Mouse (Mus musculus) left cerebral cortex, postnatal 4 days (tissue): Measurements from ENCODE around the gene Tubd1. TPM values are rescaled to one million over a fixed set of nuclear protein-coding genes. Genes with fewer than 3 reads are reported as not detected.

ENCODE experiments used
- DNase-seq: peaks from one replicate; pipeline ENCODE4 v3.0.0-alpha.2; 2022
- intact Hi-C: fragments of 180-260 bp; cut with DNase I; formaldehyde crosslinking; loops from one replicate; pipeline ENCODE4 v1.15.1; 2025
- total RNA-seq, 2 experiments: library from RNA; stranded (reverse); gene quantifications; 2 replicates each; pipeline ENCODE4 v1.2.3; 2021

Tubd1 gene
- total RNA-seq, 2 experiments from 2014 or later = 5.0 to 5.8 TPM

DNA sequence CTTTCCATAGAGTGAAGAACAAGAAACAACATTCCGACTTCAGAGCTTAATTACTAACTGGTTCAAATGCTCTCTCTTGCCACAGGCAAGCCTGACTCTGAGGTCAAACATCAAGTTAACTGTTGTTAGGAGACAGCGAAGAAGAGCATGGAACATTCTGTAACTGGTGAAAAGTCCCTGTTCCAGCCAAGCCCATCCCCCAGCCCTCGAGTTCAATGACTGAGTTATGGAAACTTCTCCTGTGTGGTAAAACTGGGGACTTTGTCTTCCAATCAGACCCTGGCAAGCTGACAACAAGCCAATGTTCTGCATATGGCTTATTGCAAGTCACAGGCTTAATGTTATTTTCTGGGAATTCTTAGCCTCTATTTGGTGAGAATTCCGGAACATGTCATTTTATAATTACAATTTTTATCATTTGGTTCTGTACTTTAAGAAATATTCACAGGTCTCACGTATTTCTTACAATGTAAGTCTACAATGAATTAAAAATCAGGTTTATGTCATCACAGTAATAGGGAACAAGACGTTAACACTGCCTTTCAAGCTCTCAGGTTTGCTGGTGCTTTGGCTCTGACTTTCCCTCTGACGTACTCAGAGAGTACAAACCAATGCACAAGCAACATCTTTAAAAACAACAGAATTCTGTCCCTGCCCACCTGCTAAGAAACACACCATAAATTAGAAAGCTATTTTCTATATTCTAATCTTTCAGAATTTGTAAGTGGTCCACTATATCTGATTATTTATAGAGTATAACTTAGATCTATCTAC, 51.6 kb downstream of the Tubd1 start:
- peak; percentile 19 for DNase-seq
- intact Hi-C loops = no loop called here

- intact Hi-C loops = no loop called here
- DNase-seq = no peak
These were observed 52.2 kb downstream of the Tubd1 start for GRCm38 (mm10) chr11:86596976-86597375.

DNA sequence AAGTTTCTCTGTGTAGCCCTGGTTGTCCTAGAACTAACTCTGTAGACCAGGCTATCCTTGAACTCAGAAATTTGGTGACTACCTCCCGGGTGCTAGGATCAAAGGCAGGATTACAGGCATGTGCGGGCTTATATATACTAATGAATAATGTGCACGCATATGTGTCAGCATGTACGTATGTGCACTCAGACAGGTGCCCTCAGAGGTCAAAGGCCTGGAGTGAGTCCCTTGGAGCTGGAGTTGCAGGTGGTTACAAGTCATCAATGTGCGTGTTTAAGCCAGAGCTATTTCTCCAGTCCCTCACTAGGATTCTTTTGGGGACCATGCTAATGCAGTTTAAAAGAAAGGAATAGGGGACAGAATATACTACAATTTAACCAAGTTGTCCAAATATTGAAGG, 53.4 kb downstream of the Tubd1 start:
- no peak for DNase-seq
- intact Hi-C loops = no loop called here

DNA sequence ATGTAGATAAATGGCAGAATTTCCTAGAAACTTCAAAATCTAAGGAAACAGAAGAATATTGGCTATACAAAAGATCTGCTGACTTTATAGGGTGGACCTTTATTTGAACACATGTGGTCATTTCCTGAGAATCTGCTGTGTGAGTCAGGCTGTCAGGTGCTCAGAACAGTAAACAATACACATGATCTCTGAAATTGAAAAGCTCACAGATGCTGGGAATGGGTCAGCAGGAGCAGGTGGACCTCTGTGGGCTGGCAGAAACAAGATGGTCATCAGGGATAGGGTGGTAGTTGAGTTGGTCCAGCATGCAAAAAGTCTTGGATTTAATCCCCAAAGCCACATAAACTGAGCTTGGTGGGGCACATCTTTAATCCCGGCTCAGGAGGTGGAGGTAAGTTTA, 53.8 kb downstream of the Tubd1 start:
- DNase-seq = no peak
- intact Hi-C loops = no loop called here

DNA sequence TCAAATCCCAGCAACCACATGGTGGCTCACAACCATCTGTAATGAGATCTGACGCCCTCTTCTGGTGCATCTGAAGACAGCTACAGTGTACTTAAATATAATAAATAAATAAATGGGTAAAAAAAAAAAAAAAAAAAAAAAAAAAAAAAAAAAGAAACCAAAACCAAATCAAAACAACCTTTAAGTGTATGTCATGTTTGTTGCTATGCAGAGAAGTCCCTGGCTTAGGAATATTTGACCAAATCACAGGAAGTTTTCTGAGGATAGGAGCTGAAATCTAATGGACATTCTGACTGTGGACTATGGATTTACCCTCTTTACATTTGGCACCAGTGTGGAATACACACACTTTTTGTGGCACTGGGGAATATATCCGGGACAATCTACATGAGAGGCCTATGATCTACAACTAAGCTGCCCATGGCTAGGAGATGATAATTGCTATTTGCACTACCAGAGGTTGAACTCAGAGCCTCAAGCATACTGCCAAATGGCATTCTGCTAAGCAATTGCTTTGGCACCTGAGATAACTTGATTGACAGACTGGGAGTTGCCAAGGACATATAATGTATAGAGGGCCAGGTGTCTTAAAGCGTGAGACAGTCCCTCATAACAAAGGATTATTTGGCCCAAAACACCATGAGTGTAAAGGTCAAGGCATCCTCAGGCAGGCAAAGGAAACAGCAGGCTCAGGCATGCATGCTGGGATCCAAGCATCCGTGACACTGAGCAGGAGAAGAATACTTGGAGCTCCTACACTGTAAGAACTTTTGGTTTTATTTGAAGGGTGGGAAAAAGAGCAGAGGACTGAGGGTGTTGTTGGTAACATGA, 54.8 kb downstream of the Tubd1 start:
- DNase-seq = no peak
- intact Hi-C loops = no loop called here

DNA sequence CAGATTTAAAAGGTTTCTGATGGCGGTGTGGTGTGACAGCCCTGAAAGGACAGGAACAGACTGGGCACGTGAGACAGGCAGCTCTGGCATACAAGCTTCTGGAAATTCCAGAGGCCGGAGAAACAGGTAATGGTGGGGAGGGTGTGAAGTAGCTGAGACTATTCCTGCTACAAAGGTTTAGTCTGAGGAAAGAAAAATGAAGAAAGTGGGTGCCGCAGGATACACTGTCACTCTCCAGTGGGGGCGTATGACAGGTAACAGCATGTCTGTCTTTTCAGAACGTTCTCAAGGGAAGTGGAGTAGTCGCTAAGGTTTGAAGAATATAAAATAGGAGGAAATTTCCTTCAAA, 55.4 kb downstream of the Tubd1 start:
- intact Hi-C loops = no loop called here
- no peak for DNase-seq

DNA sequence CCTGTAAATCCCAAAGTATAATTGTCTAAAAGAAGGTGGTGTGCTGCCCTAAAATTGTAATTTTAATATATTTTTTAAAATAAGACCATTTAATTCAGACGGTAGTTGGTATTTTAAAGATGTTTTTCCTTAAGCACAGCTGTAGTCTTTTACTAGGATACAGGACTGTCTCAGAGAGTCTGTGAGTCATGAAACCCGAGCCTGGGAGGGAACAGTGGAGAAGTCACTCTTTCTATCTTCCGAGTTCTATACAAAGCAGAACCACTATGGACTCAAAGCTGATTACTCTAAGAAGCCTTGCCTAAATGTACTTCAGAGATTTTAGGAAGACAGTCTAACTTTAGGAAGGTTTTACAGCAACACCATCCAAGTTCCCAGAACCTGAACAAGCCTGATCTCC, 57.3 kb downstream of the Tubd1 start:
- DNase-seq = no peak
- intact Hi-C loops = no loop called here

- DNase-seq = no peak
- intact Hi-C loops = no loop called here
These were observed 58.9 kb downstream of the Tubd1 start for GRCm38 (mm10) chr11:86603719-86604118.

DNA sequence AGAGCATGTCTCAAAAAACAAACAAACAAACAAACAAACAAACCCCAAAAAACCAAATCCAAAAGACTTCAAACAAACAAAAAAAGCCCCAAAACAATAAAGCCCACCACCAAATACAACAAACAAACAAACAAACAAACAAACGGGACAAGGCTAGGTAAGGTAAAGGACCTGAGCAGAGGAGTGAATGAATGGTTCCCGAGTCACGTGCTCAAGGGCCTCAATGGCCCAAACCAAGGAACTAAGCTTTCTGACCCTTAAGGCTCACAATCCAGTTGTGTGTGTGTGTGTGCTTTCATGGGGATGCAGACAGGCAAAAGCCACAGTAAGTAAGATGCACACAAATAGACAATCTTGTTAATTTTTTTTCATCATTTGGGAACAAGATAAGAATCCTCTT, 59.5 kb downstream of the Tubd1 start:
- intact Hi-C loops = no loop called here
- no peak for DNase-seq

- no peak for DNase-seq
- intact Hi-C loops = no loop called here
These were observed 60.1 kb downstream of the Tubd1 start for GRCm38 (mm10) chr11:86604732-86605520.

GRCm38 (mm10) chr11:86606621-86607339, 62.0 kb downstream of the Tubd1 start:
- intact Hi-C loops = no loop called here

GRCm38 (mm10) chr11:86607808-86608350, 63.1 kb downstream of the Tubd1 start:
- intact Hi-C loops = no loop called here
- no peak for DNase-seq

More at GRCm38 (mm10) chr11:86606621-86607339, 62.0 kb downstream of the Tubd1 start:
- DNase-seq = no peak

DNA sequence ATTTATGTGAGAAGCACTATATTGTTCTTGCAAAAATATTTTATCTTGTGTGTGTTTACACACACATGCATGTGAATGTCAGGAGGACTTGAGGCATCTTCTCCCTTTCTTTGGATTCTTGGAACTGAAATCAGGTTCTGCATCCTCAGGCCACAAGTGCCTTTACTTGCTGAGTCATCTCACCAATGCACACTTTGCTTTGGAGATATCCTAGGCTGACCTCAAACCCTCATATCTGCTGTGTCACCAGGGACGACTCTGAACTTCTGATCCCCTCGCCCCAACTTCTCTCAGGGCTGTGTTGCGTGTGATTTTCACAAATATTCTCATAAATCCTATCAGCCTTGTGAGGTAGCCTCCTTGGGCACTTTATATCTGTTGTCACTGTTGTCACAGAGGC, 65.4 kb downstream of the Tubd1 start:
- intact Hi-C loops = no loop called here
- DNase-seq = no peak

DNA sequence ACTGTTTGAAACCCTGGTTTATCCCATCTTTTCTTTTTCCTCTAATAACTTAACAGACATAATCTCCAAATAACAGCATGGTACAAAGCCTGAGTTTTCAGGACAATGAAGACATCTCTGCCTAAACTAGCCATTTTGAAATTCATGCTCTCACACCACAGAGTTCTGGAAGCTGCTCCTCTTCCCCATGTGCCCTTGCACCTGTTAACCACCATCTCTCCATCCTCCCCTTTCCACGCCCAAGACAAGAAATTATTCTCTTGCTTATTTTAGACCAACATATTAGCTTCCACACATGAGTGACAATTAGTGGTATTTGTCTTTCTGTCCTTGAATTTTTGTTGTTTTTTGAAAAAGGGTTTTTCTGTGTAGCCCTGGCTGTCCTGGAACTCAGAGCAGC, 67.2 kb downstream of the Tubd1 start:
- no peak for DNase-seq
- intact Hi-C loops = no loop called here

GRCm38 (mm10) chr11:86614056-86614530, 69.3 kb downstream of the Tubd1 start:
- intact Hi-C loops = no loop called here

GRCm38 (mm10) chr11:86614607-86615006, 69.8 kb downstream of the Tubd1 start:
- no peak for DNase-seq
- intact Hi-C loops = no loop called here

More at GRCm38 (mm10) chr11:86614056-86614530, 69.3 kb downstream of the Tubd1 start:
- DNase-seq = no peak
